Mouse (Mus musculus): ENCODE results near the gene Rtkn2. TPM values are rescaled to one million over a fixed set of nuclear protein-coding genes. Genes with fewer than 3 reads are reported as not detected.

Gene Rtkn2
- total and polyA plus RNA-seq, 2 experiments from 2014 or later: 2.4 to 2.8 TPM

- no peak for TF ChIP-seq CTCF (IDR thresholded peaks at IDR 0.05)
- WGBS: 96% methylated on average over 6 of the region's 6 CpGs
- DNase-seq (ENCODE audit: low spot score): no peak
- no peaks in the 10 kb centered on the region for H3K9me3 ChIP-seq (ENCODE audit: low read length)
- H3K4me2 ChIP-seq (ENCODE audit: low read depth, low read length, poor library complexity, severe bottlenecking): no peak overlapping the region
- no peak overlapping the region for H3K4me3 ChIP-seq (ENCODE audit: low read depth, low read length)
- peaks cover 8% of the 10 kb centered on the region for H3K36me3 ChIP-seq (ENCODE audit: insufficient read depth, low read length)
- H3K27me3 ChIP-seq (ENCODE audit: insufficient read depth, low read length): no peaks in the 10 kb centered on the region
- H3K9ac ChIP-seq (replicated peaks; ENCODE audit: low read length, poor library complexity, severe bottlenecking): no peak overlapping the region
- ATAC-seq (ENCODE audit: low FRiP score): no peak
- peaks cover 5% of the 10 kb centered on the region; the same call in 1 of the 2 replicates for H3K4me1 ChIP-seq (ENCODE audit: insufficient read depth, low read length)
- no peak overlapping the region for H3K27ac ChIP-seq (ENCODE audit: low read depth, low read length)
Observed at GRCm38 (mm10) chr10:68102566-68102965, 123.2 kb downstream of the Rtkn2 start.

- Histone ChIP-seq H3K27ac (ENCODE audit: low read depth, low read length) (no peak overlapping the region), H3K4me1 (ENCODE audit: insufficient read depth, low read length) (peaks cover 5% of the 10 kb centered on the region; the same call in 1 of the 2 replicates), H3K36me3 (ENCODE audit: insufficient read depth, low read length) (peaks cover under 1% of the 10 kb centered on the region; the same call in 1 of the 2 replicates), H3K27me3 (ENCODE audit: insufficient read depth, low read length) (no peaks in the 10 kb centered on the region), H3K9me3 (ENCODE audit: low read length) (no peaks in the 10 kb centered on the region), H3K4me2 (ENCODE audit: low read depth, low read length, poor library complexity, severe bottlenecking) (no peak overlapping the region), H3K9ac (replicated peaks; ENCODE audit: low read length, poor library complexity, severe bottlenecking) (no peak overlapping the region), H3K4me3 (ENCODE audit: low read depth, low read length) (no peak overlapping the region)
- no peak for DNase-seq (ENCODE audit: low spot score)
- ATAC-seq (ENCODE audit: low FRiP score): no peak
- WGBS: 70% methylated on average over 6 of the region's 6 CpGs
- no peak for TF ChIP-seq CTCF (IDR thresholded peaks at IDR 0.05)
Observed at GRCm38 (mm10) chr10:68103078-68103855, 123.9 kb downstream of the Rtkn2 start.

- ATAC-seq (ENCODE audit: low FRiP score): no peak
- peaks cover 5% of the 10 kb centered on the region; the same call in 1 of the 2 replicates for H3K4me1 ChIP-seq (ENCODE audit: insufficient read depth, low read length)
- peak; percentile 52 for DNase-seq (ENCODE audit: low spot score)
- H3K36me3 ChIP-seq (ENCODE audit: insufficient read depth, low read length): no peaks in the 10 kb centered on the region
- TF ChIP-seq CTCF (IDR thresholded peaks at IDR 0.05): no peak
- WGBS: 62% methylated on average over 5 of the region's 5 CpGs
- H3K4me2 ChIP-seq (ENCODE audit: low read depth, low read length, poor library complexity, severe bottlenecking): no peak overlapping the region
- no peaks in the 10 kb centered on the region for H3K27me3 ChIP-seq (ENCODE audit: insufficient read depth, low read length)
- no peak overlapping the region for H3K4me3 ChIP-seq (ENCODE audit: low read depth, low read length)
- no peak overlapping the region for H3K9ac ChIP-seq (replicated peaks; ENCODE audit: low read length, poor library complexity, severe bottlenecking)
- peak overlapping the region; percentile 44; the same call in 1 of the 2 replicates for H3K27ac ChIP-seq (ENCODE audit: low read depth, low read length)
- no peaks in the 10 kb centered on the region for H3K9me3 ChIP-seq (ENCODE audit: low read length)
Observed at GRCm38 (mm10) chr10:68103988-68104387, 124.6 kb downstream of the Rtkn2 start.

GRCm38 (mm10) chr10:68104481-68104880 lies 125.1 kb downstream of the Rtkn2 start:
- Histone ChIP-seq H3K9ac (replicated peaks; ENCODE audit: low read length, poor library complexity, severe bottlenecking) (no peak overlapping the region), H3K4me2 (ENCODE audit: low read depth, low read length, poor library complexity, severe bottlenecking) (no peak overlapping the region), H3K9me3 (ENCODE audit: low read length) (no peaks in the 10 kb centered on the region), H3K4me1 (ENCODE audit: insufficient read depth, low read length) (peaks cover 5% of the 10 kb centered on the region; the same call in 1 of the 2 replicates), H3K36me3 (ENCODE audit: insufficient read depth, low read length) (no peaks in the 10 kb centered on the region), H3K27ac (ENCODE audit: low read depth, low read length) (peak overlapping the region; percentile 57; the same call in 1 of the 2 replicates), H3K4me3 (ENCODE audit: low read depth, low read length) (no peak overlapping the region), H3K27me3 (ENCODE audit: insufficient read depth, low read length) (no peaks in the 10 kb centered on the region)
- no peak for TF ChIP-seq CTCF (IDR thresholded peaks at IDR 0.05)
- WGBS: 26% methylated on average over 2 of the region's 2 CpGs
- ATAC-seq (ENCODE audit: low FRiP score) (no peak), DNase-seq (ENCODE audit: low spot score) (no peak)

- H3K4me2 ChIP-seq (ENCODE audit: low read depth, low read length, poor library complexity, severe bottlenecking): no peak overlapping the region
- no peaks in the 10 kb centered on the region for H3K36me3 ChIP-seq (ENCODE audit: insufficient read depth, low read length)
- no peaks in the 10 kb centered on the region for H3K9me3 ChIP-seq (ENCODE audit: low read length)
- 59% methylated on average over 14 of the region's 14 CpGs for WGBS
- DNase-seq (ENCODE audit: low spot score): no peak
- H3K27me3 ChIP-seq (ENCODE audit: insufficient read depth, low read length): no peaks in the 10 kb centered on the region
- peaks cover 5% of the 10 kb centered on the region; the same call in 1 of the 2 replicates for H3K4me1 ChIP-seq (ENCODE audit: insufficient read depth, low read length)
- H3K9ac ChIP-seq (replicated peaks; ENCODE audit: low read length, poor library complexity, severe bottlenecking): no peak overlapping the region
- no peak overlapping the region for H3K4me3 ChIP-seq (ENCODE audit: low read depth, low read length)
- TF ChIP-seq CTCF (IDR thresholded peaks at IDR 0.05): no peak
- no peak for ATAC-seq (ENCODE audit: low FRiP score)
- peak overlapping the region; percentile 57 for H3K27ac ChIP-seq (ENCODE audit: low read depth, low read length)
Observed at GRCm38 (mm10) chr10:68104881-68105781, 125.8 kb downstream of the Rtkn2 start.

All from midbrain, postnatal 0 days (tissue).